Mouse (Mus musculus): ENCODE measurements at regions not wholly inside any gene's neighbourhood (a gene's known extent, or its start where the extent isn't known, plus 50 kb on each side); places are given as distances from the start of the nearest gene placed in this dataset.

DNA sequence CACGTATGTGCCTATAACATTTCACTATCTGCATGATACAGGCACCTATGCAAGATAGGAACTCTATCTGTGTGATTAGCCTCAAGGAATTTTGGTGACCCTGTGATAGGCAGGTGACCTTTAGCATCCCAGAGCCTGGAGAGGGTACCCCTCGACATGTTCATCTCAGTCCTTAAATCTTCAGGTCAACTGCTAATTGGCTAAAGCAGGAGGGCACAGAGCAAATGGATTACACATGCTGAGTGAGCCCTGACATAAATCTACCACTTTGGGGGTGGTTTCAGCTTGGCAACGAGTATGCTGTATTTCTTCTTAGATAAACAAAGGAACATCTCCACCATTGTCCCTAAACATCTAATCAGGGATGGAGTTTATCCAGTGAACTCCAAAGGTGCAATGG is 169.5 kb downstream of the Emx2 start:
- TF ChIP-seq USF1 (IDR thresholded peaks at IDR 0.05; ENCODE audit: low read depth, low read length), result no peak
- TF ChIP-seq POLR2AphosphoS5 (IDR thresholded peaks at IDR 0.05; ENCODE audit: borderline replicate concordance, low read depth, low read length), result no peak
- TF ChIP-seq CTCF (IDR thresholded peaks at IDR 0.05 in 2 of 3, conservative IDR thresholded peaks at IDR 0.05 in 1 of 3; ENCODE audit: control insufficient read depth in 1 of 3, insufficient read depth in 1 of 3, low read depth in 2 of 3, low read length in 3 of 3, poor library complexity in 1 of 3, severe bottlenecking in 1 of 3), result no peak
- no peak for TF ChIP-seq POLR2A (IDR thresholded peaks at IDR 0.05; ENCODE audit: control insufficient read depth in 1 of 2, insufficient read depth in 1 of 2, low read depth in 1 of 2, low read length in 2 of 2, poor library complexity in 1 of 2)
- no peak for TF ChIP-seq UBTF (IDR thresholded peaks at IDR 0.05; ENCODE audit: borderline replicate concordance, insufficient read depth, low read depth, low read length)
- no peak for TF ChIP-seq EP300 (IDR thresholded peaks at IDR 0.05; ENCODE audit: low read depth in 1 of 2, low read length in 2 of 2)
- no peak for TF ChIP-seq MAFK (IDR thresholded peaks at IDR 0.05; ENCODE audit: borderline replicate concordance, low read depth, low read length)
- no peak for TF ChIP-seq ZC3H11A (IDR thresholded peaks at IDR 0.05; ENCODE audit: low read depth, low read length)
- TF ChIP-seq HCFC1 (IDR thresholded peaks at IDR 0.05; ENCODE audit: low read depth, low read length), result no peak
- TF ChIP-seq MAX (IDR thresholded peaks at IDR 0.05; ENCODE audit: low read length), result no peak
- TF ChIP-seq ZNF384 (IDR thresholded peaks at IDR 0.05; ENCODE audit: low read depth, low read length), result no peak
